Mouse (Mus musculus): ENCODE data around the gene Rbak.
"Not testable (repeated sequence)": the region's sequence is repeated elsewhere in the genome, so short reads cannot be mapped to it uniquely, and the experiment has no call there.

Gene Rbak

DNA sequence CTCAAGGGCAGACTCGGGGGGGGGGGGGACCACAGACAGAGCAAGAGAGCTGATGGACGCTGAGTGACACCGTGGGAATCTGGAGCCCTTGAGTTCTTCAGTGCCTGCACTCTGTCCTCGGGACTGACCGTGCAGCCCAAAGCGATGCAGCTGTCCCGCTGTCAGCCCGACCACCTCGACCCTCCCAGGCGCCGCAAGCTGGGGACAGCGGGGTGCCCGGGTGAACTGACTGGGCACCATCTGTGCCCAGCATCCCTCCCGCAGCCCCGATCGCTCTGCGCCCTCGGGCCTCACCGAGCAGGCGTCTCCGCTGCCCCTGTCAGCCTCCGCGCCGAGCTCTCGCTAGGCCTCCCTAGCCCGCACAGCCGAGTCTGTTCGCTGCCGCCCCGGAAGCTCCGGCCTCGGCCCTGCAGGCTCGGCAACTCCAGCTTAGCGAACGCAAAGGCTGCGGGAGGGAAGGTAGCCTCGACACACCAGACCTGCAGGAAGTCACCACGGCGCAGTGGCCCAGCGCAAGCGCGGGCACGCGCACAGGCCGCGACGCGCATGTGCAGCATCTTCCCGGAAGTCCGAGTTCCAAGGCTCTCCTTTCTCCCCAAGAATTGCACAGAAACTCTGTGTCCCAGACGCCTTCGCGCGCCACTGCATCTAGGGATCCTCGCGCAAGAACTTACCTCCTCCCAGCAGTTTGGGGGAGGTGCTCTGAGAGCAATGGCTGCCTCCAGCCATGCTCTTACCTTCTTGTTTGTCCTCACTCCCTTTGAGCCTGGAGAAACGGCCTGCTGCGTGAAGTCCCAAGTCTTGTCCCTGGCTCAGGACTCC is at the start of gene Rbak, which contains the start of gene Spdye4b:
Rbak (minus strand) TSS at position 521 of the 822 bp plus-strand sequence.
Spdye4b (plus strand) TSS at position 763 of the 822 bp plus-strand sequence.
- DNase-seq (ENCODE audit: low read depth): peak; percentile 91

DNA sequence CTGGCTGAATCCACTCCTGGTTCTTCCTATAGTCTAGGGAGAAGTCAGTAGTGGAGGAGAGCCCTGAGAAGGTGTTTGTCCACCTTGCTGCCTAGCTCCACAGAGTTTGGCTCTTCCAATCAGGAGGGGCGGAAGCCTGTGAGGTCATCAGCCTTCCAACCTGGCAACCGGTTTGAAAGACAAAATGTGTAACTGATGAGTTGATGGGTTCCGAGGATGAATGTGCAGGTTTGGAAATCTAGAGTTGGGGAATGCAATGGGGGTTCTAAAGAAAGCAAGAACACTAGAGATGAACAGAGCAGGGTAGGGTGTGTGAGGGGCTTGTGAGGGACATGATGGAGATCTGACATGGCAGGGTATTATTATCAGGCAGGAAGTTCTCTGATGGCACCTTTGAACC is 46.2 kb upstream of the Rbak start, which contains the start of gene Spdye4a:
Spdye4a (minus strand) TSS at position 101 of the 400 bp plus-strand sequence.
- no peak for DNase-seq (ENCODE audit: low read depth)

DNA sequence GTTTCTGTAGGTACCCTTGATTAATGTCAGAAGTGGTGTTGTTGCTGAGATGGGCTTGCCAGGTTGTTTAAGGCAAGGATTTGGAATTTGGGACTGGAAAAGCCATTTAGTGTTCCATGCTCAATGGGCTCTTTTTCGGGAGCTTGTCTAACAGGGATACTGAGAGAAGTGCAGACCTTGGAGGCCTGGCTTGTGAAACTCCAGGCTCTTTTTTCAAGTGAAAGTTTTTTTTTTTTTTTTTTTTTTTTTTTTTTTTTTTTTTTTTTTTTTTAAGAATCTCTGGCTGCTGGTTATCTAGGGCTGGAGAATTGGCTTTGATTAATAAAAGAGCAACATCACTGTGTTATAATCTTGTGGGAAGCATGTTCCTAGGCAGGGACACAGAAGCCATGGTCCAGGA is 41.7 kb upstream of the Rbak start:
- no peak for DNase-seq (ENCODE audit: low read depth)

DNA sequence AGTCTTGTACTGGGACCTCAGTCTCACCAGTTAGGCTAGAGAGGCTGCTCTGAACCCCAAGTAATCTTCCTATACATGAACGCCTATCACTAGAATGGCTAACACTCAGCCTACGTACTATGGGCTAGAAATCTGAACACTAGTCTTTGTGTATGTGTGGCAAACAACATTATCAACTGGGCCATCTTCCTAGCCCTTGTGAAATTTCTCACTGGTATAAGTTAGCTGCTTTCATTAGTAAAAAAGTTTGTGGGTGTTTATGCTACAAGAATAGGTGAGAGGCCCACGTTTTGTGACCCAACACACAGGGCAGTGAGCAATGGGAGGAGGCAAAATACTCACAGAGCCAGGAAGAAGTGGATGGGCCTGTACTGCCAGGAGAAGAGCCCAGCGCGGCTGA is 40.4 kb upstream of the Rbak start:
- DNase-seq (ENCODE audit: low read depth): no peak

DNA sequence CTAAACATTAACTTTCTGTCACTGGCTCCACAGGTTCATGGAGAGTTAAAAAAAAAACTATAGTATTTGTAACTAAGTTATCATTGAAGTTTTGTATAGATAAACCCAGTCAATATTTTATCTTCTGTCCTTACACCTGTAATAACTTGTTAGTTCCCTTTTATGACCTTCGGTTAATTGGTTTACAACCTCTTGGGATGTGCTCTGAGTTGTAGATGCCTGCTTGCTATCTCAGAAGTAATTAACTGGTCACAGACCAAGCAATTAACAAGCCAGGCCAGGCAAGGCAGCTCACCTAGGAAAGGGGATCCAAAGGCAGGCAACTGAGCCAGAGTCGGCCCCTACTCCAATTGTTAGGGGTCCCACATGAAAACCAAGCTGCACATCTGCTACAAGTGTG is 33.3 kb upstream of the Rbak start:
- DNase-seq (ENCODE audit: low read depth): no peak

DNA sequence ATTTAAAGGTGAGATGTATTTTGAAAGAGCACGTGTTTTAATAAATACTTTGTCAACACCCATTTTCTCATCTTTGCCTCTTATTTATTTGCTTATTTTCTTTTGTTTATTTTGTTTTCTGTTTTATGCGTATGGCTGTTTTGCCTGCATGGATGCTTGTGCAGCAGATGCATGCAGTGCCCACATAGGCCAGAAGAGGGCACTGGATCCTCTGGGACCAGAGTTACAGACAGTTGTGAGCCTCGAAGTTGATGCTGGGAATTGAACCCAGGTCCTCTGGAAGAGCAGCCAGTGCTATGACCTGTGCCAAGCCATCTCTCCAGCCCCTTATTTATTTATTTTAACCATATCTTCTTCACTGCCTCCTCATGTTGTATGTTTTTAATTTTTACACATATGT is 24.4 kb upstream of the Rbak start:
- peak; percentile 16 for DNase-seq (ENCODE audit: low read depth)

DNA sequence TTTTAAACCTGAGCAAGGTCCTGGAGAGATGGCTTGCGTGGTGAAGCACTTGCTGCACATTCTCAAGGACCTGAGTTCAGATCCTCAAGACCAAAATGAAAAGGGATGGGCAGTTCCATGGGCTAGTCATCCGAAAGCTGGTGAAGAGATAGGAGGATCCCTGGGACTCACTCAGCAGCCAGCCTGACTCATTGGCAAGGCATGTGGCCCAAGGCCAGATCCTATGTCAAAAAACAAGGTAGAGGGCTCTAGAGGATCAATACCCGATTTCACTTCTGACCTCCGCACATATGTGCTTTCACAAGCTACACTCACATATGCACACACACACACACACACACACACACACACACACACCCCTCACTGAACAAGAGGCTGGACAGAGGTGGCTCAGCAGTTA is 15.9 kb upstream of the Rbak start:
- DNase-seq (ENCODE audit: low read depth): no peak

DNA sequence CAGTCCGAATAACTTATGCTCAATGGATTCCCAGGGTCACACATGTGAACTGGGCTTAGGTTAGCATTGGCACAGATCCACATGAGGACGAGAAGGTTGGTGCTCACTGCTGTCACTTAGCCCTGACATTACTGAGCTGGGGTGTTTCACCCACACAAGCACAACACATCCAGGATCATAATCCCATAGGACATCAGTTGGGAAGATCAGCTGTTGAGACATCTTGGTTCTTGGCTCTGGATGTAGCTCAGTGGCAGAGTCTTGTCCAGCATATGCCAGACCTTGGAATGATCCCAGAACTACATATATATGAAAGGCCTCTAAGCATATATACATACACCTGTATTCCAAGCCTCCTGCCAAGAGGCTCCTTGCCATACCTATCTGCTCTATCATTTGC is 14.6 kb upstream of the Rbak start:
- no peak for DNase-seq (ENCODE audit: low read depth)

DNA sequence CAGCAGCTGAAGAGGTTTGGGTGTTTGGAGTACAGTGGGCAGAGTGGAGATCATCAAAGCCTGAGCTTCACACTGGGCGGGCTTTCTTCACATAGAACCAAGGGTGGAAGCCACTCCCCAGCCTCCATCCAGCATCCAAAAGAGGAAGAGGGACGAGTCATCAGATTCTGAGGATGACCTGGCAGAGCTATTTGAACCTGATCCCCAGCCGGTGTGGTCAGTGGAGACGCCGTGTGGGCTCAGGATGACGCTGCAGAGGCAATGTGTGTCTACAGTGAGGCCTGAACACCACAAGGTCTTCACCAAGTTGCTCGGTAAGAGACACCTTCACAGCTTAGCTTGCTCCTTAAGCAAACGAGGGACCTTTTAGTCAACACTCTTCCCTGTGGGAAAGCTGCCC is 14.2 kb upstream of the Rbak start:
- not testable (repeated sequence) for DNase-seq (ENCODE audit: low read depth)

DNA sequence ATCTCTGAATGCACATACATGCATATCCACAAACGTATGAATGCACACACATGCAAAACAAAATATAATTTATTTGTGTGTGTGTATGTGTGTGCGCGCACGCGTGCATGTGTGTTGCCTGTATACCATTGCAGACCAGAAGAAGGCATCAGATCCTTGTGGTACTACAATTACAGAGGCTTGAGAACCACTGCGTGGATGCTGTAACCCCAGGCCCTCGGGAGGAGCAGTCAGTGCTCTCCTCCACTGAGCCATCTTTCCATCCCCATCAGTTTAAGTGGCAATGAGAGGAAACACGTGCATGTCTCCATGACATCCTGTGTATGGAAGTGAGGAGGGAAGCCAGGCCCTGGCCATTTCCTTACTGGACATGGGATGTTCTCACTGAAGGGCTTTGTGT is 12.2 kb upstream of the Rbak start:
- no peak for DNase-seq (ENCODE audit: low read depth)

DNA sequence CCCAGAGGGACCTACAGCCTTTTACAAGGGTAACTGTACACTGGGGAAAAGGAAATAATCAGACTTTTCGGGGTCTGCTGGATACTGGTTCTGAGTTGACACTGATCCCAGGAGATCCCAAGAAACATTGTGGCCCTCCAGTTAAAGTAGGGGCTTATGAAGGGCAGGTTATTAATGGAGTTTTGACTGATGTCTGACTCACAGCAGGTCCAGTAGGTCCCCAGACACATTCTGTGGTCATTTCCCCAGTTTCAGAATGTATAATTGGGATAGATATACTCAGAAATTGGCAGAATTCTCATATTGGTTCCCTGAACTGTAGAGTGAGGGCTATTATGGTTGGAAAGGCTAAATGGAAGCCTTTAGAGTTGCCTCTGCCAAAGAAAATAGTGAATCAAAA is 7.4 kb upstream of the Rbak start:
- DNase-seq (ENCODE audit: low read depth): not testable (repeated sequence)

DNA sequence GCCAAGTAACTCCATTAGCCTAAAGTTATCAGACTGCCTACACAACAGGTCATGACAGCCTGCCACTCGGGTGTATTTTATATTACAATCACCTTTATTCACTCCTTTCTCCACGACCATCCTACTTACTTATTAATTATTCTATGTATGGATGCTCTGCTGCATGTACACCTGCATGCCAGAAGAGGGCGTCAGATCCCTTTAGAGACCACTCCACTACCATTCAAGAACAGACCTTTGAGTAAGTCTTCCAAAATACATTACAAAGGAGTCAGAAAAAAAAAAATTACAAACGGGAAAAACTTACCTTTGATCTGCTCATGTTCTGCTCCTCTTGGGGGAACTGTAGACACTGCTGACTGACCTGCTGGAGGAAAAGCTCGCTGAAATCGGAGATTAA is 1.4 kb downstream of the Rbak start:
- peak; percentile 52 for DNase-seq (ENCODE audit: low read depth)

DNA sequence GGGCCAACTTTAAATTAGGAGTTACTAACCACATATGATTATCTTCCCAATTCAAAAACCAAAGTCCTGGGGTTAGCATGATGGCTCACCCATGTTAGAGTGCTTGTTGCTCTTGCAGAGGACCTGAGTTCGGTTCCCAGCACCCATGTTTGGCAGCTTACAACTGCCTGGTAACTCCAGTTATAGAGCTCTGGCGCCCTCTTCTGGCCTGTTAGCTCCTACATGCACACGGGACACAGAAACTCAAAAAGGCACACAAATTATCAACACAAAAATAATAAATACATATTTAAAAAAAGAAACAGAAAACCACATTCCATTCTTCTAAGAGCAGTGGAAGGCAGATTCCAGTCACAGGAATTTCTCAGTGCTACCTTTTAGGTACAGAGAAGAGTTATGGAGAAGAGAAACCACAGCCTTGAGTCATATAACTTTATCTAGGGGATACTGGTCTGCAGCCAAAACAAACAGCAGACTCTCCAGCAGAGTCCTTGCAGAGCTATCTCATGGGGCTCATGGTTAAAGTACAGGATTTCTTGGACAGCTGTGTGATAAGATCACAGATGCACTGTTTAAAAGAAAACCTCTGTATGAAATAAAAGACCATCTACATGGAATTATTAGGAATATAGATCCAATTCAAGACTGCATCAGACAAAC is 2.9 kb downstream of the Rbak start:
- peak; percentile 32 for DNase-seq (ENCODE audit: low read depth)

DNA sequence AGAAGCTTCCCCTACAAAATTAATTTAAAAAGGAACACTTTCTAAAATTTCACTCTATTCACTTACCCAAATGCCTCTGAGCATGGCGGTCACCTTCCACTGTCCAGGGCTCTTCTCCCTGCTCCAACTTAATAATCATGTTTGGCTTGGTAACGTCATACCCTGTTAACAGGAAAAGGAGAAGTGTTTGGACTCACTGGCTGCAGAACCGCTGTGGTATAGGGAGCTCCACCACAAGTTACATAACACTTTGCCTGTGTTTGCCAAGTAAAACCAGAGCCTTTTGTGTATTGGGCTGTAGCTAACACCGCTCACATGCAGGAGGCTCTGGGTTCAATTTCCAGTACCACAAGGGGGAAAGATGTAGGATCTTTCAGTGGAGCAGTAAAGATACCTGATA is 4.6 kb downstream of the Rbak start:
- DNase-seq (ENCODE audit: low read depth): no peak

DNA sequence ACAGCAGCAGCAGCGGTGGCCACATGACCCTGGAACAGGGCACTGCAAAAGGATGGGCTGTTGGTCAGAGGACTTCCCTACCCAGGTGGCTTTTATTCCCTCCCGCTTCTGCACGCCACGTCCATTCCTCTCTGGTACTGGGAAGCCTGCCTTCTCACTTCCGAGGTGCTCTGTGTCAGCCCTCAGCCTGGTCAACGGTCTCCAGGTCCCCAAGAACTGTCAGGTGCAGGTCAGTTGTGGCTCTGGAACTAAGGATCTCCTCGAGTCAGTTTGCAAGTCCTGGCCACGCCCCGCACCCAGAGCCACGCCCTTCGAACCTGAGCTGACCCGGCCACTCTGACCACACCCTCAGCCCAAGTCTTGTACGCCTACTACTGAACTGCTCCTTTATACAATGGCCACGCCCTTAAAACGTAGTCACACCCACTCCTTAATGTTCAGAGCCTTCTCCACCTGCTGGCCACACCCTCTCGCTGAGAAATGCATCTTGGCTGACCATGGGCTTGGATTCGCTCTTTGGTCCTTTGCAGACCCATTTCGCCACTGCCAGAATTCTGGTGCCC is 15.0 kb downstream of the Rbak start:
- peak; percentile 37 for DNase-seq (ENCODE audit: low read depth)

DNA sequence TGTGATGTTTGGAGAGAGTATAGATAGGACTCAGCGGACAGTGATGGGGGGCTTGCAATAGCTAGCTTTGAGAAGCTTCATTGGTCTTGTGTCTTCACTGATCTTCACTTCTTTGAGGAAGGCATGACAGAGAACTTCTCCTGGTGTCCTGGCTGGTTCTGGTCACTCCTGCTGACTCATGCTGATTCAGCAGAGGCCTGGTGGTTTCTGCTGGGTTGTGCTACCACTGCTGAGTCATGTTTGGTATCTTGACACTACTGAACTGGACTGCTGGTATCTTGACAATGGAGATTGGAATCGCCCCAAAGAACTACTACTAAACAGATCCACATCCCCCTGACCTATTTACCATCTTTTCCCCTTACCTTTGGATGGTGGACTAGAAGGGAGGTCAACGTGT is 25.0 kb downstream of the Rbak start:
- DNase-seq (ENCODE audit: low read depth): no peak

DNA sequence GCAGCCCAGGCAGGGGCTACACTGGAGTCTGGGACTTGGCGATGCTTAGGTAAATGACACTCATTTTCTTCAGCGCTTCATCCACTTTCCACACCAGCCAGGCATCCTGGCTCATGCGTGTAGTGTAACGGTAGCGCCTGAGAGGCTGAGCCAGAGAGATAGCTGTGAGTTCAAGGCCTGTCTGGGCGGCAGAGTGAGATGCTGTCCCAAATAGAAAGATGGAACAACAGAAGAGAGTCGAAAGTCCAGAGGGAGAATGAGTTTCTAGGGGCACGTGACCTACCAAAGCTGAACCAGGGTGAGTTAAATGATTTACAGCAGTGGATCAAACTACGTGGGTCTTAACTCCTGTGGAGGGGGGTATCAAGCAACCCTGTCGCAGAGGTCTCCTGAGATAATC is 26.8 kb downstream of the Rbak start:
- no peak for DNase-seq (ENCODE audit: low read depth)

DNA sequence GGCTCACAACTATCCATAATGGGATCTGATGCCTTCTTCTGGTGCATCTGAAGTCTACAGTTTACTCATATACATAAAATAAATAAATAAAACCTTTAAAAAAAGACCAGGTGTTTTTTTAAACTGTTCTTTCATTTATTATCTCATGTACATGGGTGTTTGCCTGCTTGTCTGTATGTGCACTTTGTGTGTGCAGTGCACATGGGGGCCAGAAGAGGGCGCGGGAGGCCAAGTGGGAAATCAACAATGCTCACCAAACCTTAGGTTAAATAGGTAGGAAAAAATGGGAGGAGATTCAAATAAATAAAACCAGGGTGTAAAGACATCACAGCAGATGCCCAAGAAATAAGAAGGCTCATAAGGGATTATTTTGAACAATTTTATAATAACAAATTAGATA is 30.5 kb downstream of the Rbak start:
- DNase-seq (ENCODE audit: low read depth): no peak

DNA sequence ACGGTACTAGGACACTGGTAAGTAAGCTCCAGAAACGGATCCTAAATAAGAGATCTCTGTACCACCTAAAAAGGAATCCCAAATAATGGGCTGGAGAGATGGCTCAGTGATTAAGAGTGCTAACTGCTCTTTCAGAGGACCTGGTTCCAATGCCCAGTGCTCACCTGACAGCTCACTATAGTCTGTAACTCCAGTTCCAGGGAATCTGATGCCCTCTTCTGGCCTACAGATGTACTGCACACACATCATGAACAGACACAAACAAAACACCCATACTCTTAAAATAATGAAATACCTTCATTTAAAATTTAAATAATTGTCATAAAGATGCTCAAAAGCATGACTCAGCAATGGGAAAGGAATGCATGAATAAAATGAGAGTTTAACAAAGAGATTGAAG is 31.0 kb downstream of the Rbak start:
- no peak for DNase-seq (ENCODE audit: low read depth)

DNA sequence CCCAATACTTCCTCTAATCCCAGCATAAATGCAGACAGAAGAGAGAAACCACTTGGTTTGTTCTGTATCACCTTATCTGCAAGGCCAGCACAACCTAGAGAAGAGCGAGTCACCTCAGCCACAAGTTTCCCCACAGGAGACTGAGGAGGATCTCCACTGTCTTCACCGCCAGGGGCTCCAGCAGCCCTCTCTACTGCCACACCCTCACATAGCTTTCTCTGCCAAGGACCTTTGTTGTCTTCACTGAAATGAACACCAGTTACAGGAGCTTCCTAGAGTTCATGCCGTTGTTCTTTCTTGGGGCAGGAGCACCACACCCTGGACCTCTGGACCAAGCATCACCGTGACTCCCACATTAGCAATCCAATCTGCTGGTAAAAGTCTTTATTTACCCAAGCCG is 31.9 kb downstream of the Rbak start:
- DNase-seq (ENCODE audit: low read depth): no peak

DNA sequence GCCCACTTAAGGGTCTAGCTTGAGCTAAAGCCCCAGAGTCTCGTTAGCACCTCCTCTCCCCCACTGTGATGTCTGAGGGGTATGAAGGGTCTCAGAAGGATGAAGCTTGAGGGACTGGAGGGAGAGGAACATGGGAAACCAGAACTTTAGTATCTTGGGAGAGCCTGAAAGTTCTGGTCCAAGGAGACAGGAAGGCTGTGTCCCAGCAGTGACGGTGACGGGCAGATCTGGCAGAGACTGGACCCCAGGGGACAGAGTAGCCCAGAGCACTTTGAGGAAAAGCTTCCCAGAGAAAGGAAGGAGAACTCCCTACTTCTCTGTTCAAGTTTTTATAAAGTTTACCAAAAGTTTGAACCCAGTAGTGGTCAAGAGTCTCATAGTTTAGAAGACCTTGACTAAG is 33.1 kb downstream of the Rbak start, which contains the start of gene Olfr718-ps1:
Olfr718-ps1 (minus strand) TSS at position 101 of the 400 bp plus-strand sequence.
- DNase-seq (ENCODE audit: low read depth): no peak

DNA sequence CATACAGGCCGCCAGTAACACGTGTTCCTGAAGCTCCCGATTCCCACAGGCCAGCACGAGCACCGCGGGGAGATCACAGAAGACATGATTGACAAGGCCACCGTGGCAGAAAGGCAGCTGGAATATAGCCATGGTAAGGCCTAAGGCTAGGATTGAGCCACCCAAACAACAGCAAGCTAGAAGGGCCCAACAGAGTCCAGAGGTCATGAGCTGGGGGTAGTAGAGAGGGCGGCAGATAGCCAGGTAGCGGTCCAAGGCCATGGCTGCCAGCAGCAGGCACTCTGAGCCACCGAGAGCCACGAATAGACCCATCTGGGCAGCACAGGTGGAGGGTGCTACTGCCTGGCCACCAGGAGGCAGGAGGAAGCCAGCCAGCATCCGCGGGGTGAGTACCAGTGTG is 43.0 kb downstream of the Rbak start:
- no peak for DNase-seq (ENCODE audit: low read depth)

DNA sequence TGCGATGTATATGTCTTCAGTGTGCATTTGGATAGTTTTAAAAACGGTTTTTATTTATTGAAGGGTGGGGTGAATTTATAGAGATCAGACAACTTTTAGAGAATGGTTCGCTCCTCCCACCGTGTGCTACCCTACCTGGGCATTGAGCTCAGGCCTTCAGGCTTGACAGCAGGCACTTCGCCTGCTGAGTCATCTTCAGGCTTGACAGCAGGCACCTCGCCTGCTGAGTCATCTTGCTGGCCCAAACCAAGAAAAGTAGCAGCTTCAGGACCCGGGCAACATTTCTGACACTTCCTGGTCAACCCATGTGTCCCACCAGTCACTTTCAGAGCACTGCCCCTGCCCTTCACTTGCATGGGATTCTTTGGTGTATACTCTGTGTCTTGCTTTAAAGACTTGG is 45.5 kb downstream of the Rbak start:
- no peak for DNase-seq (ENCODE audit: low read depth)

Data from induced T-regulatory cell, adult 2 months (primary cell).